Mouse (Mus musculus) limb, embryonic 14.5 days (tissue): Measurements from ENCODE around the gene Jmy. TPM values are rescaled to one million over a fixed set of nuclear protein-coding genes. Genes with fewer than 3 reads are reported as not detected.

Experiments used
- ATAC-seq: fragments of 200-750 bp; cut with Nextera tagmentation; 2 replicates; pipeline ENCODE4 v1.8.0; 2017; ENCODE audit warnings: low read depth, moderate number of reproducible peaks, moderate TSS enrichment; ENCODE audit not compliant: low FRiP score
- DNase-seq: peaks from one replicate; pipeline ENCODE4 v3.0.0-alpha.2; 2015; ENCODE audit warnings: low spot score
- H3K27ac ChIP-seq: fragments of 300-500 bp; sonication (generic); replicated peaks from 2 replicates; pipeline ENCODE4 v1.5.1; 2014; ENCODE audit warnings: low read depth, mild to moderate bottlenecking, low read length, moderate library complexity, mixed read lengths
- H3K27me3 ChIP-seq: fragments of 300-500 bp; sonication (generic); 2 replicates; pipeline ENCODE4 v1.6.1; 2014; ENCODE audit warnings: low read length, mixed read lengths; ENCODE audit not compliant: control insufficient read depth, insufficient read depth
- H3K36me3 ChIP-seq: fragments of 300-500 bp; sonication (generic); 2 replicates; pipeline ENCODE4 v1.6.1; 2014; ENCODE audit warnings: mild to moderate bottlenecking, low read length, moderate library complexity, mixed read lengths; ENCODE audit not compliant: control insufficient read depth, insufficient read depth
- H3K4me1 ChIP-seq: fragments of 300-500 bp; sonication (generic); 2 replicates; pipeline ENCODE4 v1.6.1; 2014; ENCODE audit warnings: antibody characterized with exemption, low read length, mixed read lengths; ENCODE audit not compliant: control insufficient read depth, insufficient read depth
- H3K4me2 ChIP-seq: fragments of 300-500 bp; sonication (generic); replicated peaks from 2 replicates; pipeline ENCODE4 v1.6.1; 2014; ENCODE audit warnings: low read depth, mild to moderate bottlenecking, low read length, moderate library complexity; ENCODE audit not compliant: severe bottlenecking
- H3K4me3 ChIP-seq: fragments of 300-500 bp; sonication (generic); replicated peaks from 2 replicates; pipeline ENCODE4 v1.5.1; 2014; ENCODE audit warnings: low read length
- H3K9ac ChIP-seq: fragments of 300-500 bp; sonication (generic); 2 replicates; pipeline ENCODE4 v1.6.1; 2014; ENCODE audit warnings: mild to moderate bottlenecking, low read depth, low read length, moderate library complexity; ENCODE audit not compliant: severe bottlenecking
- H3K9me3 ChIP-seq: fragments of 300-500 bp; sonication (generic); 2 replicates; pipeline ENCODE4 v1.6.1; 2016; ENCODE audit warnings: low read length; ENCODE audit not compliant: control insufficient read depth
- POLR2A ChIP-seq: fragments of 200-500 bp; IDR thresholded peaks from 2 replicates; pipeline ENCODE4 v1.8.0; 2012; ENCODE audit warnings: inconsistent platforms, mild to moderate bottlenecking, moderate library complexity, borderline replicate concordance; ENCODE audit not compliant: insufficient read depth, insufficient read length; ENCODE audit errors: extremely low read depth
- WGBS: fragments of 180-500 bp; shearing (Covaris S2); extraction: QIAGEN DNeasy Blood & Tissue Kit; methylation state at CpG from one replicate; pipeline ENCODE4 v1.1.7; 2014; 5-methylcytosine and 5-hydroxymethylcytosine counted together
- polyA plus RNA-seq, 2 experiments: library from polyadenylated mRNA; depleted of rRNA in 1 of 2; stranded (reverse) in 1 of 2; unstranded in 1 of 2; fragments of >200 nt; fragmentation: Nextera tagmentation in 1 of 2; extraction: Ambion mirVana in 1 of 2; gene quantifications; 2 replicates each; pipeline versions ENCODE4 v1.2.1 to v1.2.3; 2012 to 2014

Jmy gene
- polyA plus RNA-seq, 2 experiments: 6.5 to 8.3 TPM

- TF ChIP-seq POLR2A: no peak
- 77% methylated on average over 2 of the region's 2 CpGs for WGBS
- Histone ChIP-seq H3K4me2 (no peak overlapping the region), H3K36me3 (no peaks in the 10 kb centered on the region), H3K27ac (no peak overlapping the region), H3K27me3 (no peaks in the 10 kb centered on the region), H3K4me1 (no peaks in the 10 kb centered on the region), H3K9ac (no peak overlapping the region), H3K4me3 (no peak overlapping the region), H3K9me3 (no peaks in the 10 kb centered on the region)
- DNase-seq: no peak
- ATAC-seq: no peak
Measured at GRCm38 (mm10) chr13:93423224-93423623, 76.4 kb downstream of the Jmy start.

DNA sequence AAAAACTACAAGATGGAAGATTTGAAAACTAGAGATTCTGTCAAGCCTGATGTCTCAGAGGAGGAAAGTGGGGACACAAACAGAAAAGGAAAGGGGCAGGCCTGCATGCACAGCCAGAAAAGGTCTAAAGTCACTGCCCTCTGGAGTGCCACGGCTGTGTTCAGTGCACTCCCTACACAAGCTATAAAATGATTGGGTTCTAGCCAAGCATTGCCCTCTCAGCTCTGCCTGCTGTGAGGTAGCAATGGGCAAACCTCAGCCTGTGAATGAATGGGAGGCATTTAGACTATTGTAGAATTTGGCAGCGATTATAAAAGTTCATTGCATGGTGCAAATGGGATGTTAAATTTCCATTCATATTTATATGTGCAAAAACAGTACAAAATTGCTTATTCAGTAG lies 79.8 kb downstream of the Jmy start:
- WGBS: 56% methylated on average over 2 of the region's 2 CpGs
- TF ChIP-seq POLR2A: no peak
- H3K9ac ChIP-seq: no peak overlapping the region
- H3K27ac ChIP-seq: no peak overlapping the region
- ATAC-seq (no peak), DNase-seq (peak; percentile 22)
- H3K9me3 ChIP-seq: no peaks in the 10 kb centered on the region
- H3K4me1 ChIP-seq: no peaks in the 10 kb centered on the region
- H3K36me3 ChIP-seq: no peaks in the 10 kb centered on the region
- H3K4me2 ChIP-seq: no peak overlapping the region
- no peak overlapping the region for H3K4me3 ChIP-seq
- no peaks in the 10 kb centered on the region for H3K27me3 ChIP-seq

DNA sequence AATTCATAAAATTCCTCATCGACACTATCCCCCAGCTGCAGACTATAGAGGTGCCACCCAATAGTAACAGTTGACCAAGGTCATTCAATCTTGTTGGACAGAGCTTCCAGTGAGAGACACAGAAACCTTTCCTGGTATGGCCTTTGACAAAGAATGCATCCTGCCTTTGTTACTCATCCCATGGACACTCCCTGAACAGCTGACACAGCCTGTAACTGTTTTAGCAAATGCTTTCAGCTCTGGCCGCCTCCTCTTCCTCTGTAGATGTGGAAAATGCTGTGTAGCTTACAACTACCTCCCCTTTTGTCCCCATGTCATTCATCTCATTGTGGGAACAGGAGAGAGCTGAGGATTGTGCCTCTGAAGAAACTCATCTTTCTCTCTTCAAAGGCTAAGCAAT lies 81.3 kb downstream of the Jmy start:
- H3K4me1 ChIP-seq: no peaks in the 10 kb centered on the region
- ATAC-seq (no peak), DNase-seq (no peak)
- 73% methylated on average over 2 of the region's 2 CpGs for WGBS
- no peaks in the 10 kb centered on the region for H3K9me3 ChIP-seq
- H3K9ac ChIP-seq: no peak overlapping the region
- TF ChIP-seq POLR2A: no peak
- no peaks in the 10 kb centered on the region for H3K27me3 ChIP-seq
- H3K4me2 ChIP-seq: no peak overlapping the region
- no peak overlapping the region for H3K4me3 ChIP-seq
- no peak overlapping the region for H3K27ac ChIP-seq
- no peaks in the 10 kb centered on the region for H3K36me3 ChIP-seq

DNA sequence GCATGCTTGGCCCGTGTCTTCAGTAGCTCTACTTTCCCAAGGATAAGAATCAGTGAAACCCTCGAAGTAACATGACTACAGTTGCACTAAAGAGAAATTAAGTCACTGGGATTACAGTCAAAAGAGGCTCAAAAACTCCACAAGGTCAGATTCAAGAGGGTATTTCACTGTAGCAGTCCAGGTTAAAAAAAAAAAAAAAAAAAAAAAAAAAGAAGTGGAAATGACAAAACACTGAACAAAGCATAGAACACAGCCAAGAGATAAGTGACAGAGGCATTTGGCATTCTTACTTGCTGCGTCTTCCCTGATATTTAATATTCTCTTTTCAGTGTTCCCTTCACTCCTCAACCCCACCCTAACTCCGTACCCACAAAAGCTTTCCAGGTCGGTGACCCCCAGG lies 84.6 kb downstream of the Jmy start:
- Histone ChIP-seq H3K4me2 (no peak overlapping the region), H3K4me3 (no peak overlapping the region), H3K9ac (no peak overlapping the region), H3K4me1 (no peaks in the 10 kb centered on the region), H3K27ac (no peak overlapping the region), H3K36me3 (no peaks in the 10 kb centered on the region), H3K27me3 (no peaks in the 10 kb centered on the region), H3K9me3 (no peaks in the 10 kb centered on the region)
- ATAC-seq: no peak
- no peak for TF ChIP-seq POLR2A
- 91% methylated on average over 5 of the region's 5 CpGs for WGBS
- no peak for DNase-seq

- TF ChIP-seq POLR2A: no peak
- H3K4me3 ChIP-seq: no peak overlapping the region
- no peak overlapping the region for H3K27ac ChIP-seq
- H3K27me3 ChIP-seq: no peaks in the 10 kb centered on the region
- no peak for ATAC-seq
- WGBS: 90% methylated on average over 4 of the region's 4 CpGs
- no peaks in the 10 kb centered on the region for H3K4me1 ChIP-seq
- H3K9ac ChIP-seq: no peak overlapping the region
- H3K36me3 ChIP-seq: peaks cover 6% of the 10 kb centered on the region; the same call in 1 of the 2 replicates
- no peak for DNase-seq
- H3K9me3 ChIP-seq: no peaks in the 10 kb centered on the region
- no peak overlapping the region for H3K4me2 ChIP-seq
Measured at GRCm38 (mm10) chr13:93410343-93410742, 89.3 kb downstream of the Jmy start.

GRCm38 (mm10) chr13:93406855-93407254 lies 92.8 kb downstream of the Jmy start:
- Histone ChIP-seq H3K36me3 (peaks cover 6% of the 10 kb centered on the region; the same call in 1 of the 2 replicates), H3K4me3 (no peak overlapping the region), H3K27ac (no peak overlapping the region), H3K9me3 (no peaks in the 10 kb centered on the region), H3K9ac (no peak overlapping the region), H3K27me3 (no peaks in the 10 kb centered on the region), H3K4me1 (no peaks in the 10 kb centered on the region), H3K4me2 (no peak overlapping the region)
- no peak for TF ChIP-seq POLR2A
- 82% methylated on average over 5 of the region's 5 CpGs for WGBS
- DNase-seq (no peak), ATAC-seq (no peak)
